Mouse (Mus musculus): ENCODE measurements around the gene Vmn1r26. TPM values are rescaled to one million over a fixed set of nuclear protein-coding genes. Genes with fewer than 3 reads are reported as not detected.
"Not testable (repeated sequence)": the region's sequence is repeated elsewhere in the genome, so short reads cannot be mapped to it uniquely, and the experiment has no call there.

Vmn1r26 gene
- total and polyA plus RNA-seq, 3 experiments, result not detected

- H3K9me3 ChIP-seq (replicated peaks; ENCODE audit: insufficient read depth, low read length); H3K4me3 ChIP-seq (ENCODE audit: control insufficient read depth in 1 of 2, insufficient read depth in 1 of 2, low read depth in 2 of 2, low read length in 2 of 2); H3K27me3 ChIP-seq (ENCODE audit: control insufficient read depth in 1 of 2, insufficient read depth in 2 of 2, low read length in 2 of 2); H3K79me2 ChIP-seq (ENCODE audit: control insufficient read depth, insufficient read depth, low read length, poor library complexity); H3K36me3 ChIP-seq (ENCODE audit: control insufficient read depth in 1 of 2, insufficient read depth in 2 of 2, low read length in 2 of 2); H3K27ac ChIP-seq (ENCODE audit: control insufficient read depth, low read depth, low read length); H3K4me1 ChIP-seq (ENCODE audit: control insufficient read depth in 1 of 2, insufficient read depth in 2 of 2, low read length in 2 of 2); H3K9ac ChIP-seq (ENCODE audit: control insufficient read depth, low read depth, low read length, poor library complexity, severe bottlenecking): not testable (repeated sequence)
- peak; percentile 10 for DNase-seq (ENCODE audit: low read depth, low spot score)
Measured at GRCm38 (mm10) chr6:58017478-58017877, 2.5 kb upstream of the Vmn1r26 start.

GRCm38 (mm10) chr6:57980710-57981109 is 34.2 kb downstream of the Vmn1r26 start, which contains the start of gene Vmn1r25:
Gene Vmn1r25, minus strand, starts transcription at chr6:57980810.
- H3K4me3 ChIP-seq (ENCODE audit: control insufficient read depth in 1 of 2, insufficient read depth in 1 of 2, low read depth in 2 of 2, low read length in 2 of 2), result no peak within 1 kb of the TSS
- H3K27ac ChIP-seq (ENCODE audit: control insufficient read depth, low read depth, low read length), result no peak within 1 kb of the TSS
- no peaks in the 10 kb centered on the region for H3K4me1 ChIP-seq (ENCODE audit: control insufficient read depth in 1 of 2, insufficient read depth in 2 of 2, low read length in 2 of 2)
- H3K79me2 ChIP-seq (ENCODE audit: control insufficient read depth, insufficient read depth, low read length, poor library complexity), result no peaks in the 10 kb centered on the region
- no peaks in the 10 kb centered on the region for H3K27me3 ChIP-seq (ENCODE audit: control insufficient read depth in 1 of 2, insufficient read depth in 2 of 2, low read length in 2 of 2)
- H3K36me3 ChIP-seq (ENCODE audit: control insufficient read depth in 1 of 2, insufficient read depth in 2 of 2, low read length in 2 of 2), result no peaks in the 10 kb centered on the region
- H3K9ac ChIP-seq (ENCODE audit: control insufficient read depth, low read depth, low read length, poor library complexity, severe bottlenecking), result no peak within 1 kb of the TSS
- H3K9me3 ChIP-seq (replicated peaks; ENCODE audit: insufficient read depth, low read length), result no peaks in the 10 kb centered on the region
- DNase-seq (ENCODE audit: low read depth, low spot score), result no peak
- no peak for TF ChIP-seq HCFC1 (IDR thresholded peaks at IDR 0.05; ENCODE audit: low read depth, low read length)
- TF ChIP-seq MAZ (IDR thresholded peaks at IDR 0.05; ENCODE audit: low read depth, low read length), result no peak
- TF ChIP-seq ZKSCAN1 (IDR thresholded peaks at IDR 0.05; ENCODE audit: low read depth, low read length), result no peak
- TF ChIP-seq MAFK (IDR thresholded peaks at IDR 0.05; ENCODE audit: borderline replicate concordance, low read depth, low read length), result no peak

DNA sequence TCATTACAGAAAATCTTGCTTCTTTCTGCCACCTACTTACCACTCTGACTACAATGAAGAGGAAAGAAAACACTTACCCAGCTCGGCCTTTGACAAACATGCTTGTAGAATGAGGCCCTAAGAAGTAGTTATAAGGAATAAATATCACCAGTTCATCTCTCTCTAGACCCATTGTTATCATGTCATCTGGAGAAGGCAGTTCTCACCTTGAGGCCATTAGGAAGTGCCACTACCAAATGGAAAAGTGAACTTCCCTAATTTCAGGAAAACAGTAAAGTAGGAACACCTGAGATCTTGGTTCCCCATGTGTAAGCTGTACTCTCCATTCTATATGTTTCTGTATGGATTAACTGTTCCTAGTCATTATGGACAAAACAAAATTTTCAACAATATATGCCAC is 53.6 kb downstream of the Vmn1r26 start, which contains the start of gene Vmn1r24:
Gene Vmn1r24, minus strand, starts transcription at position 101 of the 400 bp plus-strand sequence.
- H3K9me3 ChIP-seq (replicated peaks; ENCODE audit: insufficient read depth, low read length); H3K4me3 ChIP-seq (ENCODE audit: control insufficient read depth in 1 of 2, insufficient read depth in 1 of 2, low read depth in 2 of 2, low read length in 2 of 2): not testable (repeated sequence)

More for the DNA sequence above, 53.6 kb downstream of the Vmn1r26 start, which contains the start of gene Vmn1r24:
- not testable (repeated sequence) for DNase-seq (ENCODE audit: low read depth, low spot score); H3K27me3 ChIP-seq (ENCODE audit: control insufficient read depth in 1 of 2, insufficient read depth in 2 of 2, low read length in 2 of 2); H3K79me2 ChIP-seq (ENCODE audit: control insufficient read depth, insufficient read depth, low read length, poor library complexity); H3K4me1 ChIP-seq (ENCODE audit: control insufficient read depth in 1 of 2, insufficient read depth in 2 of 2, low read length in 2 of 2); H3K36me3 ChIP-seq (ENCODE audit: control insufficient read depth in 1 of 2, insufficient read depth in 2 of 2, low read length in 2 of 2); H3K9ac ChIP-seq (ENCODE audit: control insufficient read depth, low read depth, low read length, poor library complexity, severe bottlenecking); H3K27ac ChIP-seq (ENCODE audit: control insufficient read depth, low read depth, low read length)

Other genes starting within 250 kb of the Vmn1r26 start
- gene Vopp1, start 190.0 kb downstream of the Vmn1r26 start, total RNA-seq (2012; rRNA removed), result 12.1 and 17.0 TPM in 2 replicates
- gene Vopp1, start 190.0 kb downstream of the Vmn1r26 start, polyA plus RNA-seq (2012; ENCODE audit: insufficient read depth in 1 of 2, insufficient read length in 2 of 2, low read depth in 1 of 2, low replicate concordance in 2 of 2, missing spikeins in 1 of 2), result 10 to 100 TPM in 1 of 2 experiments, not detected in 1; 14.2 TPM
- gene Vmn1r21, start 164.8 kb downstream of the Vmn1r26 start, total RNA-seq (2012; rRNA removed), result not detected in 2 replicates
- not detected for gene Vmn1r21, start 164.8 kb downstream of the Vmn1r26 start, polyA plus RNA-seq (2012; ENCODE audit: insufficient read depth in 1 of 2, insufficient read length in 2 of 2, low read depth in 1 of 2, low replicate concordance in 2 of 2, missing spikeins in 1 of 2)
- not detected in 2 replicates for gene Vmn1r22, start 107.1 kb downstream of the Vmn1r26 start, total RNA-seq (2012; rRNA removed)
- gene Vmn1r22, start 107.1 kb downstream of the Vmn1r26 start, polyA plus RNA-seq (2012; ENCODE audit: insufficient read depth in 1 of 2, insufficient read length in 2 of 2, low read depth in 1 of 2, low replicate concordance in 2 of 2, missing spikeins in 1 of 2), result not detected
- not detected in 2 replicates for gene Vmn1r23, start 88.3 kb downstream of the Vmn1r26 start, total RNA-seq (2012; rRNA removed)
- gene Vmn1r23, start 88.3 kb downstream of the Vmn1r26 start, polyA plus RNA-seq (2012; ENCODE audit: insufficient read depth in 1 of 2, insufficient read length in 2 of 2, low read depth in 1 of 2, low replicate concordance in 2 of 2, missing spikeins in 1 of 2), result not detected
- not detected in 2 replicates for gene Vmn1r24, start 53.7 kb downstream of the Vmn1r26 start, total RNA-seq (2012; rRNA removed)
- not detected for gene Vmn1r24, start 53.7 kb downstream of the Vmn1r26 start, polyA plus RNA-seq (2012; ENCODE audit: insufficient read depth in 1 of 2, insufficient read length in 2 of 2, low read depth in 1 of 2, low replicate concordance in 2 of 2, missing spikeins in 1 of 2)
- gene Vmn1r25, start 34.3 kb downstream of the Vmn1r26 start, total RNA-seq (2012; rRNA removed), result not detected in 2 replicates
- gene Vmn1r25, start 34.3 kb downstream of the Vmn1r26 start, polyA plus RNA-seq (2012; ENCODE audit: insufficient read depth in 1 of 2, insufficient read length in 2 of 2, low read depth in 1 of 2, low replicate concordance in 2 of 2, missing spikeins in 1 of 2), result not detected
- gene Vmn1r27, start 203.7 kb upstream of the Vmn1r26 start, total RNA-seq (2012; rRNA removed), result not detected in 2 replicates
- gene Vmn1r27, start 203.7 kb upstream of the Vmn1r26 start, polyA plus RNA-seq (2012; ENCODE audit: insufficient read depth in 1 of 2, insufficient read length in 2 of 2, low read depth in 1 of 2, low replicate concordance in 2 of 2, missing spikeins in 1 of 2), result not detected
- not detected in 2 replicates for gene Vmn1r28, start 246.9 kb upstream of the Vmn1r26 start, total RNA-seq (2012; rRNA removed)
- gene Vmn1r28, start 246.9 kb upstream of the Vmn1r26 start, polyA plus RNA-seq (2012; ENCODE audit: insufficient read depth in 1 of 2, insufficient read length in 2 of 2, low read depth in 1 of 2, low replicate concordance in 2 of 2, missing spikeins in 1 of 2), result not detected